Mouse (Mus musculus): ENCODE data around the gene Neurl4.
"Not testable (repeated sequence)": the region's sequence is repeated elsewhere in the genome, so short reads cannot be mapped to it uniquely, and the experiment has no call there.

The Neurl4 gene

GRCm38 (mm10) chr11:69953267-69953915 is 52.5 kb downstream of the Neurl4 start:
- no peak for DNase-seq (ENCODE audit: low spot score)

GRCm38 (mm10) chr11:69955618-69956017 is 54.7 kb downstream of the Neurl4 start:
- not testable (repeated sequence) for DNase-seq (ENCODE audit: low spot score)

GRCm38 (mm10) chr11:69956218-69956617 is 55.3 kb downstream of the Neurl4 start:
- DNase-seq (ENCODE audit: low spot score) = no peak

DNA sequence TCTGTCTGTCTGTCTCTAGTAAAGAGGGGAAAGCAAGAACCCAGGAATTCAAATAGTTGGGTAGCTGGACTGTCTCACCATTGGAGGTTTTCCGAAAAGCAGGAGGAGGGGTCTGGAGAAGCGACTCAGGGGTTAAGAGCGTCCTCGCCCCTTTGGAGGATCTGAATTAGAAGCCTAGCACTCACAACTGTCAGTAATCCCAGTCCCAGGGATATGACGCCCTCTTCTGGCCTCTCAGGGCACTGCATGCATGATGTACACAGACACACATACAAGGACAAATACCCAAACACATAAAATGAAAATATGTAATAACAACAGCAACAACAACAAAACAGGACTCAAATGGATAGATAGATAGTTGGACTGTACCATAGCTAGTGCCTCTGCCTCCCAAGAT is 59.7 kb downstream of the Neurl4 start:
- DNase-seq (ENCODE audit: low spot score) = no peak

DNA sequence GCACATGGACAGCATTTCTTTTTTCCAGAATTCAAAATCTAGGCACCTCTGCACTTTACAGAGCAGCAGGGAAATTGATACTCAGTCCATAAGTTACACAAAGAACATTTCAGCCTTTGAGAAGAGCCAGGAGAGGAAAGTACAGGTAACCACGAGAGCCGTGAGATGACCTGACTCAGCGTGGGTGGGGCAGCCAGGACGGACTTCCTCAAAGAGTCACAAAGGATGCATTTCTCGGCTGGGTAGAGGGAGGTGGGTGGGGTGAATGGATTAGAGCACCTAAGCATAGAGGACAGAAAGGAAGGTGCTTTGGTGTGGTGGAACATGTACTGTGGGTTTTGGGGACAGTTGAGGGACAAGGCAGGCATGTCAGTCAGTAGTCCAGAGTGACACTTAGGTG is 61.0 kb downstream of the Neurl4 start:
- no peak for DNase-seq (ENCODE audit: low spot score)

All from layer of hippocampus, adult 11-12 months (tissue).